8 mouse cellular contexts compared by ENCODE assay signal in genomic region chr19:10183299-10183983, GRCm38 (mm10). TPM values are rescaled to one million over a fixed set of nuclear protein-coding genes. Genes with fewer than 3 reads are reported as not detected.
DNase-seq lines count a peak whose midpoint lies in the region; ATAC-seq and TF ChIP-seq lines count a peak whose summit lies in the region.

No protein-coding gene starts in this region.

- peak; percentile 69 for ATAC-seq in heart, embryonic 11.5 days (replicated peaks; ENCODE audit: insufficient number of reproducible peaks, low FRiP score, low TSS enrichment)
- peak; percentile 77 for ATAC-seq in kidney, embryonic 14.5 days (ENCODE audit: low FRiP score, low TSS enrichment)
- peak; percentile 69 for ATAC-seq in limb, embryonic 15.5 days (ENCODE audit: insufficient number of reproducible peaks, low FRiP score, low TSS enrichment, low read depth)
- ATAC-seq in midbrain, embryonic 15.5 days (replicated peaks), result peak; percentile 82
- ATAC-seq in stomach, embryonic 16.5 days (ENCODE audit: insufficient read depth, low FRiP score), result peak; percentile 63; the same call in 1 of the 2 replicates

- no peak for TF ChIP-seq RAD21 in CH12.LX (IDR thresholded peaks at IDR 0.05; ENCODE audit: low read depth, low read length)

- H3K36me3 ChIP-seq in CH12.LX (replicated peaks in 1 of 2; ENCODE audit: control insufficient read depth in 1 of 2, insufficient read depth in 1 of 2, low read length in 1 of 2), result peaks cover 22 to 40% of the 10 kb centered on the region in 2 experiments
- peaks cover 23% of the 10 kb centered on the region for H3K36me3 ChIP-seq in heart, embryonic 11.5 days (ENCODE audit: control insufficient read depth, insufficient read depth, low read length)
- H3K36me3 ChIP-seq in kidney, embryonic 14.5 days (ENCODE audit: control insufficient read depth, insufficient read depth, low read length), result peaks cover 32% of the 10 kb centered on the region
- H3K36me3 ChIP-seq in limb, embryonic 15.5 days, result peaks cover 34% of the 10 kb centered on the region
- peaks cover 12% of the 10 kb centered on the region for H3K36me3 ChIP-seq in midbrain, embryonic 15.5 days (replicated peaks)
- peaks cover 11% of the 10 kb centered on the region for H3K36me3 ChIP-seq in stomach, embryonic 16.5 days (ENCODE audit: control insufficient read depth, insufficient read depth, low read length)

- no peaks in the 10 kb centered on the region for H3K79me2 ChIP-seq in CH12.LX (replicated peaks; ENCODE audit: control insufficient read depth, extremely low read depth, insufficient read depth, poor library complexity, severe bottlenecking)

- peaks cover 12 to 22% of the 10 kb centered on the region in 2 experiments for H3K4me1 ChIP-seq in CH12.LX (ENCODE audit: control insufficient read depth in 1 of 2, insufficient read depth in 2 of 2)
- peaks cover 19% of the 10 kb centered on the region for H3K4me1 ChIP-seq in bone marrow macrophage, adult 2 months (ENCODE audit: control insufficient read depth, insufficient read depth, low read length)
- H3K4me1 ChIP-seq in embryonic fibroblast, embryonic 13.5 days (ENCODE audit: control insufficient read depth, insufficient read depth, low read length), result peaks cover 11% of the 10 kb centered on the region; the same call in 1 of the 2 replicates
- peaks cover 15% of the 10 kb centered on the region for H3K4me1 ChIP-seq in heart, embryonic 11.5 days (ENCODE audit: control insufficient read depth, insufficient read depth, low read length)
- H3K4me1 ChIP-seq in kidney, embryonic 14.5 days (ENCODE audit: control insufficient read depth, insufficient read depth, low read length), result peaks cover 8% of the 10 kb centered on the region
- H3K4me1 ChIP-seq in limb, embryonic 15.5 days, result peaks cover 32% of the 10 kb centered on the region
- H3K4me1 ChIP-seq in midbrain, embryonic 15.5 days, result peaks cover 32% of the 10 kb centered on the region
- peaks cover 20% of the 10 kb centered on the region; the same call in 1 of the 2 replicates for H3K4me1 ChIP-seq in stomach, embryonic 16.5 days (ENCODE audit: control insufficient read depth, insufficient read depth, low read length)

- H3K27me3 ChIP-seq in CH12.LX (replicated peaks), result no peaks in the 10 kb centered on the region
- H3K27me3 ChIP-seq in heart, embryonic 11.5 days (ENCODE audit: control insufficient read depth, insufficient read depth, low read length), result no peaks in the 10 kb centered on the region
- H3K27me3 ChIP-seq in kidney, embryonic 14.5 days (ENCODE audit: control insufficient read depth, insufficient read depth, low read length), result no peaks in the 10 kb centered on the region
- no peaks in the 10 kb centered on the region for H3K27me3 ChIP-seq in limb, embryonic 15.5 days
- H3K27me3 ChIP-seq in midbrain, embryonic 15.5 days (replicated peaks), result no peaks in the 10 kb centered on the region
- no peaks in the 10 kb centered on the region for H3K27me3 ChIP-seq in stomach, embryonic 16.5 days (ENCODE audit: control insufficient read depth, insufficient read depth, low read length)

- dilution Hi-C loops in CH12.LX (cut with MboI; ENCODE audit: extremely low pct_ligation_motif_present, extremely low pct_unique_long_range_greater_than_20kb, low sequenced_read_pairs), result no loop called here

- TF ChIP-seq CTCF in CH12.LX (conservative IDR thresholded peaks at IDR 0.05 in 1 of 2, IDR thresholded peaks at IDR 0.05 in 1 of 2; ENCODE audit: low read depth in 2 of 2, low read length in 2 of 2), result no peak
- TF ChIP-seq CTCF in bone marrow macrophage, adult 2 months (IDR thresholded peaks at IDR 0.05; ENCODE audit: low read depth, low read length), result no peak
- TF ChIP-seq CTCF in embryonic fibroblast, embryonic 13.5 days (IDR thresholded peaks at IDR 0.05; ENCODE audit: borderline replicate concordance, insufficient read depth, low read length), result no peak

- peaks cover under 1% of the 10 kb centered on the region for H3K9me3 ChIP-seq in CH12.LX (replicated peaks; ENCODE audit: low read length)
- no peaks in the 10 kb centered on the region for H3K9me3 ChIP-seq in heart, embryonic 11.5 days (replicated peaks; ENCODE audit: control insufficient read depth, low read length)
- no peaks in the 10 kb centered on the region for H3K9me3 ChIP-seq in kidney, embryonic 14.5 days (ENCODE audit: control insufficient read depth, low read length)
- no peaks in the 10 kb centered on the region for H3K9me3 ChIP-seq in limb, embryonic 15.5 days
- no peaks in the 10 kb centered on the region for H3K9me3 ChIP-seq in midbrain, embryonic 15.5 days
- no peaks in the 10 kb centered on the region for H3K9me3 ChIP-seq in stomach, embryonic 16.5 days (replicated peaks; ENCODE audit: control insufficient read depth, low read length)

- peak overlapping the region; percentile 17 for H3K27ac ChIP-seq in CH12.LX (ENCODE audit: insufficient read depth, low read depth)
- peak overlapping the region; percentile 75 for H3K27ac ChIP-seq in bone marrow macrophage, adult 2 months (ENCODE audit: insufficient read depth, low read depth, low read length)
- H3K27ac ChIP-seq in embryonic fibroblast, embryonic 13.5 days (ENCODE audit: insufficient read depth, low read length), result peak overlapping the region; percentile 63
- H3K27ac ChIP-seq in heart, embryonic 11.5 days (ENCODE audit: low read depth, low read length), result peak overlapping the region; percentile 80
- H3K27ac ChIP-seq in kidney, embryonic 14.5 days (ENCODE audit: low read depth, low read length), result peak overlapping the region; percentile 84
- peak overlapping the region; percentile 93 for H3K27ac ChIP-seq in limb, embryonic 15.5 days
- peak overlapping the region; percentile 93 for H3K27ac ChIP-seq in midbrain, embryonic 15.5 days
- peak overlapping the region; percentile 81 for H3K27ac ChIP-seq in stomach, embryonic 16.5 days (ENCODE audit: low read length)

- H3K4me3 ChIP-seq in CH12.LX (replicated peaks in 1 of 3; ENCODE audit: low read depth in 2 of 3, low read length in 2 of 3, poor library complexity in 1 of 3), result peak overlapping the region; percentile 77 to 90 (median 84)
- H3K4me3 ChIP-seq in bone marrow macrophage, adult 2 months (ENCODE audit: insufficient read depth, low read length), result peak overlapping the region; percentile 99
- H3K4me3 ChIP-seq in embryonic fibroblast, embryonic 13.5 days (ENCODE audit: insufficient read depth, low read length), result peak overlapping the region; percentile 86
- H3K4me3 ChIP-seq in heart, embryonic 11.5 days (ENCODE audit: low read depth, low read length), result peak overlapping the region; percentile 77
- H3K4me3 ChIP-seq in kidney, embryonic 14.5 days (ENCODE audit: low read length), result peak overlapping the region; percentile 69
- peak overlapping the region; percentile 65 for H3K4me3 ChIP-seq in limb, embryonic 15.5 days
- H3K4me3 ChIP-seq in midbrain, embryonic 15.5 days, result peak overlapping the region; percentile 84
- peak overlapping the region; percentile 61 for H3K4me3 ChIP-seq in stomach, embryonic 16.5 days (replicated peaks; ENCODE audit: low read length)

- peak overlapping the region; percentile 42 for H3K4me2 ChIP-seq in CH12.LX (ENCODE audit: insufficient read depth, low read depth, poor library complexity, severe bottlenecking)
- H3K4me2 ChIP-seq in heart, embryonic 11.5 days, result peak overlapping the region; percentile 80
- H3K4me2 ChIP-seq in kidney, embryonic 14.5 days (replicated peaks; ENCODE audit: low read depth, low read length), result peak overlapping the region; percentile 77
- H3K4me2 ChIP-seq in limb, embryonic 15.5 days, result peak overlapping the region; percentile 68
- peak overlapping the region; percentile 66 for H3K4me2 ChIP-seq in midbrain, embryonic 15.5 days
- H3K4me2 ChIP-seq in stomach, embryonic 16.5 days (ENCODE audit: low read depth, low read length), result peak overlapping the region; percentile 76

- H3K9ac ChIP-seq in CH12.LX (ENCODE audit: insufficient read depth, low read depth), result peak overlapping the region; percentile 88
- peak overlapping the region; percentile 86 for H3K9ac ChIP-seq in heart, embryonic 11.5 days (ENCODE audit: low read depth, low read length)
- H3K9ac ChIP-seq in kidney, embryonic 14.5 days (ENCODE audit: low read depth, low read length), result peak overlapping the region; percentile 77
- H3K9ac ChIP-seq in limb, embryonic 15.5 days, result peak overlapping the region; percentile 75
- peak overlapping the region; percentile 96 for H3K9ac ChIP-seq in midbrain, embryonic 15.5 days
- H3K9ac ChIP-seq in stomach, embryonic 16.5 days (ENCODE audit: low read length), result peak overlapping the region; percentile 78

- TF ChIP-seq EP300 in CH12.LX (IDR thresholded peaks at IDR 0.05; ENCODE audit: low read length), result no peak

- DNase-seq in CH12.LX (ENCODE audit: extremely low read depth), result peak; percentile 40

- 1% methylated on average over 35 of the region's 35 CpGs for WGBS in heart, embryonic 11.5 days (ENCODE audit: insufficient replicate concordance)
- WGBS in kidney, embryonic 14.5 days, result under 1% methylated on average over 35 of the region's 35 CpGs
- WGBS in limb, embryonic 15.5 days, result under 1% methylated on average over 35 of the region's 35 CpGs
- WGBS in midbrain, embryonic 15.5 days, result under 1% methylated on average over 35 of the region's 35 CpGs
- under 1% methylated on average over 35 of the region's 35 CpGs for WGBS in stomach, embryonic 16.5 days

- no peak for TF ChIP-seq POLR2A in CH12.LX (IDR thresholded peaks at IDR 0.05; ENCODE audit: low read depth, low read length)
- no peak for TF ChIP-seq POLR2A in bone marrow macrophage, adult 2 months (IDR thresholded peaks at IDR 0.05; ENCODE audit: borderline replicate concordance, low read depth, low read length)
- peak; percentile 77; the same call in 1 of the 2 replicates for TF ChIP-seq POLR2A in embryonic fibroblast, embryonic 13.5 days (IDR thresholded peaks at IDR 0.05; ENCODE audit: low read depth, low read length)

- in situ Hi-C loops in CH12.LX (cut with MboI; ENCODE audit: low pct_ligation_motif_present, low pct_unique_long_range_greater_than_20kb, low sequenced_read_pairs), result no loop called here

RNA-seq across cellular contexts. Expression of gene Fads1, which starts 0.8 kb away (rescaled TPM):
- total RNA-seq in CH12.LX (2012; rRNA removed) (34.8 and 37.2 TPM in 2 replicates), CH12.LX (2014; rRNA removed) (30.5 and 30.6 TPM in 2 replicates)
- 37.6 and 44.7 TPM in 2 replicates for polyA plus RNA-seq in CH12.LX (2012; ENCODE audit: insufficient read length, low read depth)
- polyA plus RNA-seq in bone marrow macrophage, adult 2 months (2012; ENCODE audit: insufficient read depth, insufficient read length, missing spikeins), result 99.3 and 119 TPM in 2 replicates
- polyA plus RNA-seq in embryonic fibroblast, embryonic 13.5 days (2011; ENCODE audit: insufficient read length, low read depth, missing spikeins), result 121 and 131 TPM in 2 replicates
- polyA plus RNA-seq in heart, embryonic 11.5 days (2014; fragmentation: Nextera tagmentation; extraction: Ambion mirVana), result 64.6 and 65.8 TPM in 2 replicates
- polyA plus RNA-seq in kidney, embryonic 14.5 days (2014; fragmentation: Nextera tagmentation; extraction: Ambion mirVana), result 51.3 and 94.3 TPM in 2 replicates
- 79.8 and 81.1 TPM in 2 replicates for polyA plus RNA-seq in limb, embryonic 15.5 days (2015; fragmentation: Nextera tagmentation; extraction: Ambion mirVana)
- polyA plus RNA-seq in midbrain, embryonic 15.5 days (2015; fragmentation: Nextera tagmentation; extraction: Ambion mirVana), result 175 and 182 TPM in 2 replicates
- 107 and 117 TPM in 2 replicates for polyA plus RNA-seq in stomach, embryonic 16.5 days (2015; fragmentation: Nextera tagmentation; extraction: Ambion mirVana)

RNA-seq across cellular contexts. Expression of gene Tmem258, which starts 20.4 kb away (rescaled TPM):
- total RNA-seq in CH12.LX (2012; rRNA removed) (344 and 357 TPM in 2 replicates), CH12.LX (2014; rRNA removed) (148 and 164 TPM in 2 replicates)
- polyA plus RNA-seq in CH12.LX (2012; ENCODE audit: insufficient read length, low read depth), result 179 and 253 TPM in 2 replicates
- polyA plus RNA-seq in bone marrow macrophage, adult 2 months (2012; ENCODE audit: insufficient read depth, insufficient read length, missing spikeins), result 146 and 159 TPM in 2 replicates
- 285 and 290 TPM in 2 replicates for polyA plus RNA-seq in embryonic fibroblast, embryonic 13.5 days (2011; ENCODE audit: insufficient read length, low read depth, missing spikeins)
- polyA plus RNA-seq in heart, embryonic 11.5 days (2014; fragmentation: Nextera tagmentation; extraction: Ambion mirVana), result 412 and 418 TPM in 2 replicates
- 467 and 649 TPM in 2 replicates for polyA plus RNA-seq in kidney, embryonic 14.5 days (2014; fragmentation: Nextera tagmentation; extraction: Ambion mirVana)
- polyA plus RNA-seq in limb, embryonic 15.5 days (2015; fragmentation: Nextera tagmentation; extraction: Ambion mirVana), result 379 and 471 TPM in 2 replicates
- 324 and 334 TPM in 2 replicates for polyA plus RNA-seq in midbrain, embryonic 15.5 days (2015; fragmentation: Nextera tagmentation; extraction: Ambion mirVana)
- polyA plus RNA-seq in stomach, embryonic 16.5 days (2015; fragmentation: Nextera tagmentation; extraction: Ambion mirVana), result 400 and 452 TPM in 2 replicates

RNA-seq across cellular contexts. Expression of gene Fen1, which starts 20.5 kb away (rescaled TPM):
- total RNA-seq in CH12.LX (2012; rRNA removed) (125 and 172 TPM in 2 replicates), CH12.LX (2014; rRNA removed) (156 and 167 TPM in 2 replicates)
- 111 and 119 TPM in 2 replicates for polyA plus RNA-seq in CH12.LX (2012; ENCODE audit: insufficient read length, low read depth)
- 31.1 and 31.2 TPM in 2 replicates for polyA plus RNA-seq in bone marrow macrophage, adult 2 months (2012; ENCODE audit: insufficient read depth, insufficient read length, missing spikeins)
- polyA plus RNA-seq in embryonic fibroblast, embryonic 13.5 days (2011; ENCODE audit: insufficient read length, low read depth, missing spikeins), result 17.2 and 22.1 TPM in 2 replicates
- polyA plus RNA-seq in heart, embryonic 11.5 days (2014; fragmentation: Nextera tagmentation; extraction: Ambion mirVana), result 59.3 and 70.9 TPM in 2 replicates
- polyA plus RNA-seq in kidney, embryonic 14.5 days (2014; fragmentation: Nextera tagmentation; extraction: Ambion mirVana), result 92.9 and 99.2 TPM in 2 replicates
- 65.9 and 66.7 TPM in 2 replicates for polyA plus RNA-seq in limb, embryonic 15.5 days (2015; fragmentation: Nextera tagmentation; extraction: Ambion mirVana)
- polyA plus RNA-seq in midbrain, embryonic 15.5 days (2015; fragmentation: Nextera tagmentation; extraction: Ambion mirVana), result 25.5 and 27.8 TPM in 2 replicates
- 72.3 and 83.6 TPM in 2 replicates for polyA plus RNA-seq in stomach, embryonic 16.5 days (2015; fragmentation: Nextera tagmentation; extraction: Ambion mirVana)

RNA-seq across cellular contexts. Expression of gene Myrf, which starts 57.1 kb away (rescaled TPM):
- 0.04 and 0.13 TPM in 2 replicates for total RNA-seq in CH12.LX (2012; rRNA removed)
- total RNA-seq in CH12.LX (2014; rRNA removed), result not detected in 2 replicates
- polyA plus RNA-seq in CH12.LX (2012; ENCODE audit: insufficient read length, low read depth), result 0.10 and 0.11 TPM in 2 replicates
- 0.12 TPM in 1 of 2 replicates, not detected in the other for polyA plus RNA-seq in bone marrow macrophage, adult 2 months (2012; ENCODE audit: insufficient read depth, insufficient read length, missing spikeins)
- 2.1 and 2.5 TPM in 2 replicates for polyA plus RNA-seq in embryonic fibroblast, embryonic 13.5 days (2011; ENCODE audit: insufficient read length, low read depth, missing spikeins)
- 22.7 and 23.0 TPM in 2 replicates for polyA plus RNA-seq in heart, embryonic 11.5 days (2014; fragmentation: Nextera tagmentation; extraction: Ambion mirVana)
- polyA plus RNA-seq in kidney, embryonic 14.5 days (2014; fragmentation: Nextera tagmentation; extraction: Ambion mirVana), result 3.9 and 6.4 TPM in 2 replicates
- polyA plus RNA-seq in limb, embryonic 15.5 days (2015; fragmentation: Nextera tagmentation; extraction: Ambion mirVana), result 0.55 and 0.60 TPM in 2 replicates
- 0.62 and 0.79 TPM in 2 replicates for polyA plus RNA-seq in midbrain, embryonic 15.5 days (2015; fragmentation: Nextera tagmentation; extraction: Ambion mirVana)
- polyA plus RNA-seq in stomach, embryonic 16.5 days (2015; fragmentation: Nextera tagmentation; extraction: Ambion mirVana), result 16.6 and 17.6 TPM in 2 replicates

Comparison
In these comparisons a context has a peak if more than half of its experiments do, and no peak if none do; other contexts are left out.
1. Peak in every context shown above with its lines: DNase-seq, ATAC-seq, H3K4me3 ChIP-seq and H3K27ac ChIP-seq.
2. H3K27ac ChIP-seq: peak in every context shown above with its lines; median percentile 93 in limb, embryonic 15.5 days; 93 in midbrain, embryonic 15.5 days; 84 in kidney, embryonic 14.5 days; 81 in stomach, embryonic 16.5 days; 80 in heart, embryonic 11.5 days; 75 in bone marrow macrophage, adult 2 months; 63 in embryonic fibroblast, embryonic 13.5 days; 17 in CH12.LX.